Mouse (Mus musculus) C2C12 (cell line): ENCODE measurements around the gene Fam169a. TPM values are rescaled to one million over a fixed set of nuclear protein-coding genes. Genes with fewer than 3 reads are reported as not detected.
"Not testable (repeated sequence)": the region's sequence is repeated elsewhere in the genome, so short reads cannot be mapped to it uniquely, and the experiment has no call there.

ENCODE experiments used
- H3K27me3 ChIP-seq: one replicate; pipeline ENCODE4 v1.6.1; 2011; ENCODE audit not compliant: control insufficient read depth, insufficient read depth, insufficient read length
- H3K36me3 ChIP-seq: one replicate; pipeline ENCODE4 v1.6.1; 2011; ENCODE audit not compliant: control insufficient read depth, insufficient read depth
- H3K4me3 ChIP-seq: one replicate; pipeline ENCODE4 v1.5.1; 2011; ENCODE audit warnings: mild to moderate bottlenecking, control low read depth; ENCODE audit not compliant: poor library complexity, insufficient read depth, severe bottlenecking
- H3K79me2 ChIP-seq: one replicate; pipeline ENCODE4 v1.6.1; 2011; ENCODE audit not compliant: control insufficient read depth, insufficient read depth
- H3K79me3 ChIP-seq: one replicate; pipeline ENCODE4 v1.6.1; 2011; ENCODE audit warnings: low read depth, control low read depth
- H3ac ChIP-seq: one replicate; pipeline ENCODE3; 2011; ENCODE audit warnings: low read depth; ENCODE audit not compliant: control insufficient read depth, insufficient read length
- CEBPB ChIP-seq: IDR thresholded peaks from one replicate; pipeline ENCODE4 v1.6.1; 2011; ENCODE audit warnings: low read depth, mild to moderate bottlenecking, control low read depth, moderate library complexity
- CTCF ChIP-seq: IDR thresholded peaks from one replicate; pipeline ENCODE4 v1.5.1; 2011; ENCODE audit not compliant: control insufficient read depth, insufficient read depth, insufficient read length
- FOSL1 ChIP-seq: IDR thresholded peaks from one replicate; pipeline ENCODE4 v1.8.0; 2011; ENCODE audit warnings: mild to moderate bottlenecking, low read length; ENCODE audit not compliant: poor library complexity, insufficient read depth, severe bottlenecking
- MAX ChIP-seq: IDR thresholded peaks from one replicate; pipeline ENCODE4 v1.6.1; 2011; ENCODE audit warnings: mild to moderate bottlenecking, control low read depth
- MYOD1 ChIP-seq: IDR thresholded peaks from one replicate; pipeline ENCODE4 v1.6.1; 2011; ENCODE audit warnings: low read depth; ENCODE audit not compliant: control insufficient read depth, insufficient read length
- MYOG ChIP-seq: IDR thresholded peaks from one replicate; pipeline ENCODE4 v1.6.1; 2011; ENCODE audit not compliant: control insufficient read depth, insufficient read length; ENCODE audit errors: extremely low read depth
- USF1 ChIP-seq: IDR thresholded peaks from one replicate; pipeline ENCODE4 v1.6.1; 2011; ENCODE audit warnings: low read depth, mild to moderate bottlenecking, control low read depth, moderate library complexity
- polyA plus RNA-seq: library from polyadenylated mRNA; unstranded; fragments of >200 nt; fragmentation: generic; extraction: Trizol; gene quantifications from one replicate; pipeline ENCODE4 v1.2.1, GENCODE M21; 2012; ENCODE audit warnings: missing spikeins

The Fam169a gene
- polyA plus RNA-seq, 1 experiment = 0.09 TPM

DNA sequence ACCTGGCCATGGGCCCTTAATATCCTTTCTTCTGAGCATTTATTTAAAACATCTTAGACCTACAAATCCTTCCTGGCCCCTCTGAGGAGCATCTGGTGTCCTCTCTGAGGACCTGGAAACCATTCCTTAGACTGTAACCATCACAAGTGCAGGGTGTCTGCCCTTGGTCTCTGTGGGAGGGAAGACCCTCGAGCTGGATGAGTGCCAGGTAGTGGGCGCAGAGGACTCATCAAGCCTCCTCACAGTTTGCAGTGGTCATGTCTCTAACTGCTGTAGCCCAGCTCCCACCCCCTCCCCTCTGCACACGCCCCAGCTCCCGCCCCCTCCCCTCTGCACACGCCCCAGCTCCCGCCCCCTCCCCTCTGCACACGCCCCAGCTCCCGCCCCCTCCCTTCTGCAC lies 6.8 kb upstream of the Fam169a start:
- no peak for TF ChIP-seq CEBPB
- TF ChIP-seq CTCF = no peak
- TF ChIP-seq USF1 = no peak
- H3K79me3 ChIP-seq = no peaks in the 10 kb centered on the region
- H3ac ChIP-seq = no peak overlapping the region
- H3K4me3 ChIP-seq = no peak overlapping the region
- H3K79me2 ChIP-seq = no peaks in the 10 kb centered on the region
- H3K36me3 ChIP-seq = no peaks in the 10 kb centered on the region
- no peaks in the 10 kb centered on the region for H3K27me3 ChIP-seq

DNA sequence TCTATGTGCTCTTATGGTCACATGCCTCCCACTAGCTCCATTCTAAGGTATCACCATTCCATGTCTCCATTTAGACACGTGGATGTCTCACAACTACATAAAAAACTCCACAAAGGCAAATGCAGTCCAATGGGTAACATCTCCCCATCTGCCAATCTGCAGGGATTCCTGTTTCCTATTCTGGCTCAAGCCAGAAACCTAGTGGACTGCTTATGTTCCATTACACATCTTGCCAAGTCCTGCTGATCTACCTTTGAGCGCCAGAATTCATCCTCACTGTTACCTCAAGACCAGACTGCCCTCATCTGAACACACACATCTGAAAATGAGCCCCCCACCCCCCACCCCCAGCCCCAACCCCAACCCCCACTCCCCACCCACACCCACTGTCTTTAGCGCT lies 4.9 kb upstream of the Fam169a start:
- Histone ChIP-seq H3K4me3 (no peak overlapping the region), H3K79me2 (no peaks in the 10 kb centered on the region), H3K79me3 (no peaks in the 10 kb centered on the region), H3K27me3 (peaks cover 4% of the 10 kb centered on the region), H3ac (no peak overlapping the region), H3K36me3 (no peaks in the 10 kb centered on the region)
- TF ChIP-seq FOSL1 = no peak
- no peak for TF ChIP-seq MAX
- TF ChIP-seq MYOG = no peak
- TF ChIP-seq CTCF = no peak
- no peak for TF ChIP-seq USF1
- TF ChIP-seq MYOD1 = no peak
- no peak for TF ChIP-seq CEBPB

DNA sequence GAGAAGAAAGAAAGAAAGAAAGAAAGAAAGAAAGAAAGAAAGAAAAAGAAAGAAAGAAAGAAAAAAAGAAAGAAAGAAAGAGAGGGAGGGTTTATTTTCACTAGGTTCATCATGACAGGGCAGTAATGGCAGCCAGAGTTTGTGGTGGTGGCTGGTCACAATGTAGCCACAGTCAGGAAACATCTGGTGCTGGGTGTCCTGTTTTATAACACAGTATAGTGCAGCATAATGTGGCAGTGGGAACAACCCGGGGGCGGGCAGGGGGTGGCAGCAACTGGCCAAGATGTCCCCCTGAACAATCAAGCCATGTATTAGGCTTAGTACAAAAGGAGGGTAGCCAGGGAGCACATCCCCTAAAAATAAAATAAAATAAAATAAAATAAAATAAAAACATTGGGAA lies 3.7 kb upstream of the Fam169a start:
- peaks cover 4% of the 10 kb centered on the region for H3K27me3 ChIP-seq
- no peaks in the 10 kb centered on the region for H3K79me3 ChIP-seq
- no peak overlapping the region for H3K4me3 ChIP-seq
- H3K36me3 ChIP-seq = no peaks in the 10 kb centered on the region
- no peak for TF ChIP-seq CTCF
- TF ChIP-seq MYOD1 = no peak
- TF ChIP-seq USF1 = no peak
- TF ChIP-seq MYOG = no peak
- TF ChIP-seq CEBPB = no peak
- TF ChIP-seq MAX = no peak
- H3K79me2 ChIP-seq = no peaks in the 10 kb centered on the region
- H3ac ChIP-seq = no peak overlapping the region

DNA sequence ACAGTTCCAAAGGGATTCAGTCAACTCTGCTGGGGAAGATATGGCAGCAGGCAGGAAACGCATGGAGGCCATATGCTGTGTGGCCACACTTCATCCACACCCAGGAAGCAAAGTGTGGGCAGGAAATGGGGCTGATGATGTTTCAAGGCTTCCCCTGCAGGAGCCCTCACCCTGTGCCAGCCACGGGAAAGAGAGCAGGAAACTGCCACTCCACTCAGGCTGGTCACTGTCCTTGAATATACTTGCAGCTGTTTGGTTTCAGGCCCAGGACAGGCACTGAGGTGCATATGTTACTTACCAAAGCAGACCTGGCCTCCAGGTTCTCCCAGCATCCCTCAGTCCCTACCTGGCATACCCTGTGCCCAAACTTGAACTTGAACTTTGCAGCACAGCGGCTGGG lies 2.7 kb upstream of the Fam169a start:
- no peak overlapping the region for H3K4me3 ChIP-seq
- no peak overlapping the region for H3ac ChIP-seq
- no peaks in the 10 kb centered on the region for H3K36me3 ChIP-seq
- no peaks in the 10 kb centered on the region for H3K79me2 ChIP-seq
- H3K27me3 ChIP-seq = peaks cover 4% of the 10 kb centered on the region
- H3K79me3 ChIP-seq = no peaks in the 10 kb centered on the region
- no peak for TF ChIP-seq MAX
- no peak for TF ChIP-seq USF1
- no peak for TF ChIP-seq MYOG
- TF ChIP-seq FOSL1 = no peak
- no peak for TF ChIP-seq CTCF
- no peak for TF ChIP-seq CEBPB

DNA sequence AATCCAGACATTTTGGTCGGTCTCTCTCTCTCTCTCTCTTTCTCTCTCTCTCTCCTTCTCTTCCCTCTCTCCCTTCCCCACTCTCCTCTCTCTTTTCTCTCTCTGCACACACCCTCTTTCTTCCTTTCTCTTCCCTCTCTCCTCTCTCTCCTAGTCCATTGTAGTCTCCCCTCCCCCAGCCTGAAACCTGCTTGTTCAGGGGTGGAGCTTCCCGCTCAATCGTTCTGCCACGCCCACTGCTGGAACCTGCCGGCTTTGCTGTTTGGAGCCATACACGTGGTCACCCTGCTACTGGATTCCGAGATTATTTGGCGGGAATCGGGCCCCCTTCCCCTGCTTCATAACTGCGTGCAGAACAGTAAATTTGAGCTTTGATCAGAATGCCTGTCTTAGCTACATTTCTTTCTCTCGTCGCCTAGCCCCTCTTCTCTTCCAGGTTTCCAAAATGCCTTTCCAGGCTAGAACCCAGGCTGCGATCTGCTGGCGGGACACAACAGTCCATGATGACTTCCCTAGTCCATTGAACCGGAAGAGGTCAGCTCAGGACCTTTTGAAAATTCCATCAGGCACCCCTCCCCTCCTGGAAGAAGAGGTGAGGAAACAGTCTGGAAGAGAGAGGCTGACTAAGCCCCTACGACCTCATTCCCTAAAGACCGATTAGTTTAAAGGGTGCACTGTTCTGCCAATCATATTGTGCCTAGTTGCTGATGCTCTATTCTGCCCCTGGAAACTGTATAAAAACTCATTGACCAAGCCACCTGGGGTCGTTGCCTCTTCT lies 2.1 kb upstream of the Fam169a start:
- not testable (repeated sequence) for H3K36me3 ChIP-seq, H3K4me3 ChIP-seq

DNA sequence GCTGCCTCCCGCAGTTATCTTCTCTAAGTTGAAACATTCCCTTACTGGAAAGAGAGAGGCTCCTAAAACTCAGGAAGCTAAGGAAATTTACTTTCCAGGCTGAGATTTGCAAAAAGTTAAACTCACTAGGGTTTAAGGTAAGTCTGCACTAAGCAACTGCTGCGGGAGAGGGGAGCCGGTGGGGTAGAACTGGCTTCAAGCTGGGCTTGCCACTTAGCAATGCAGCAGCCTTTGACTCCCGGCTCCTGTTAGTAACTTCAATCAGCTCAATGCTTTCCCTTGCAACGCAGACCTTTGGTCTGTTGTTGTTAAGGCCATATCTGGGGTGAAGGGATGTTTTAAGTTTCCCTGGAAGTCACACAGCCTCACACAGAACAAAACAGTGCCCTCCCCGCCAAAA lies 605 bp downstream of the Fam169a start:
- H3K79me2 ChIP-seq = no peaks in the 10 kb centered on the region
- H3K79me3 ChIP-seq = no peaks in the 10 kb centered on the region
- no peak for TF ChIP-seq MYOG
- TF ChIP-seq MAX = no peak
- TF ChIP-seq FOSL1 = no peak
- TF ChIP-seq CEBPB = no peak
- TF ChIP-seq MYOD1 = no peak
- TF ChIP-seq USF1 = no peak
- TF ChIP-seq CTCF = no peak
- H3K4me3 ChIP-seq = no peak overlapping the region
- no peaks in the 10 kb centered on the region for H3K36me3 ChIP-seq
- H3ac ChIP-seq = no peak overlapping the region
- peaks cover 18% of the 10 kb centered on the region for H3K27me3 ChIP-seq

More for the DNA sequence above, 2.1 kb upstream of the Fam169a start:
- H3K79me3 ChIP-seq, H3K27me3 ChIP-seq, H3ac ChIP-seq, H3K79me2 ChIP-seq: not testable (repeated sequence)
